Mouse (Mus musculus): ENCODE data around the gene 1500009C09Rik.

DNA sequence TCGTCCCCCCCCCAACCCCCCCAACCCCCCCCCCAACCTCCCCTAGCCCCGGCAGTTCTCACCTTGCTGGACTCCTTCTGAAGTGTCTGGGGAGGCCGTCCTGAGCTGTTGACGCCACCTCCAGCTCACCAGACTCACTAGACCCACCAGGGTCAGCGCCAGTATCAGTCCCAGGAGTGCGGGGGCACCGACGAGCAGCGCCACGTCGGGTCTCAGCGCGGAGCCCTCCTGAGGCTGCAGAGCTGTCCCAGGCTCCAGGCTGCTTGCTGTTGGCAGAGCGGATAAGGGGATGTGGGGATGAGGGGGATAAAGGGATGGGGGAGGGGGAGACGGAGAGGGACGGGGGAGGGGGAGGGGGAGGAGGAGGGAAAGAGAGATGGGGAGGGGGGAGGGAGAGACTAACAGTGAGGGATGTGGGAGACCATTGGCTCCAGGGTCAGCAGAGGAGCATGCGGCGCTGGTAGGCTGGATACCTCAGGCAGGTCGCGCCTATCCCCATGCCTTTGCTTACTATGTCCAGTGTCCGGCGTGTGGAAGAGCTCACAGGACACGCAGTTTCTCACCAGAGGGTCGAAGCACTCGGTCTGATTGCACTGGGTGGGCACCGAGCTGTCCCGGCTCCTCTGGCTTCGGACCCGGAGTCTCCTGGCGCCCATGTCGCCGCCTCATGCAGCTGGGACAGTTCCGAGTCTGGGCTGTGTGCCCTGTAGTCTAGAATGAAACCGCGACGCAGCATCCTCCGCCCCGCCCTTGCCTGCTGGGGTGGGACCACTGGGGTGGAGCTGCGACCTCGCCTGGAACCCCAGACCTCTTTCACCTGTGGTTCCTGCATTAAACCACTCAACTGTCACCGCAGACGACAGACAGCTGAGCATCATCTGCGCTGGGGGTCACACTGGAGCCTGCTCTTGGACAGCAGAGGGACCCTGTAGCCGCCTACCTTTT lies 28.3 kb upstream of the 1500009C09Rik start, which contains the start of gene Tnfrsf13c:
- TF ChIP-seq CTCF (IDR thresholded peaks at IDR 0.05; ENCODE audit: low read depth, low read length), result no peak
- no peak for TF ChIP-seq TAL1 (conservative IDR thresholded peaks at IDR 0.05; ENCODE audit: low read depth, low read length)
- no peak for TF ChIP-seq GATA1 (IDR thresholded peaks at IDR 0.05; ENCODE audit: borderline replicate concordance, low read length)
